In the genomic region with DNA sequence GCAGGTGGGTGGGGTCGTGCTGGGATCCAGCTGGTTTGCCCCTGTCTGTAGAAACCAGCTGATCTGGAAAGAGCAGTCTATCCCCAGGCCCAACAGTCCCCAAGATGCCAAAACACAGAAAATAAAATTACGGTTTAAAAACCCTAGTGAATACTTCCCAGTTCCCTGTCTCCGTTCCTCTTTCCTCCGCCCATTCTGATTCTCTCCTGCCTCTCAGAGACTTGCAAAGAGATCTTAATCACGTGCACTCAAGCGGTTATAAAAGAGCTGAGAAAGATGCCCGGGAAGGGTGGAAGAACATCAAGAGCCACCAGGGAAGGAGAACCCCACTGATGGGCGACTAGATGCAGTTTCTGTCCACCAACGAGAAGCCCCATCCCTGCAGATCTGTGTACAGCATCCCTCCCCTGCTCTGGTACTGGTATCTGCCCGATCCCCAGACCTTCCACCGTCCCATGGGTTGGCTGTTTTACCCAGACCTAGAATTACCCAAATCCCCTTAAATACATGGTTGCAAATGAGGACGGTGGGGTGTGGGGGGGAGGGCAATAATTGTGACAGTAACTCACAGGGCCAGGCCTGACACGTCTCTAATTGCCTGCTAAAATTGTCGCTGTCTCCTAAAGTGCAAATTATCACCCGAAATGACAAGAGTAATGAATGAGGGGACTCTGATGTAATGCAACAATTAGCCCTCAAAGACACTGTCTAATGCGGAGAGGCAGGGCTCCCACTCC, we compare ENCODE assay signal across 14 mouse cellular contexts.
DNase-seq lines count a peak whose midpoint lies in the region; ATAC-seq and TF ChIP-seq lines count a peak whose summit lies in the region.
"Had no signal": no experiment of that assay in that cellular context is flagged by ENCODE, and none has a peak within 500 bp of the region (broad histone marks: within the 10 kb centered on the region; RNA-seq: fewer than 3 reads in every experiment).

No protein-coding gene starts in this region.

- peak overlapping the region; percentile 44; the same call in 1 of the 2 replicates for H3K27ac ChIP-seq in hindbrain, embryonic 13.5 days
- no peak overlapping the region for H3K27ac ChIP-seq in hindbrain, embryonic 11.5 days (ENCODE audit: low read depth, low read length)
- peak overlapping the region; percentile 57 for H3K27ac ChIP-seq in bone marrow macrophage, adult 2 months (ENCODE audit: insufficient read depth, low read depth, low read length)
- H3K27ac ChIP-seq in forebrain, embryonic 12.5 days = peak overlapping the region; percentile 75
- H3K27ac ChIP-seq in midbrain, embryonic 16.5 days (ENCODE audit: low read length) = no peak overlapping the region
- H3K27ac ChIP-seq: embryonic facial prominence, embryonic 13.5 days; liver, embryonic 13.5 days had no signal

- ATAC-seq in hindbrain, embryonic 13.5 days (ENCODE audit: low FRiP score) = 0 out of 2 replicates have a peak, but pooled peaks have one; percentile 25
- ATAC-seq in hindbrain, embryonic 11.5 days (ENCODE audit: low FRiP score) = no peak
- peak; percentile 82 for ATAC-seq in forebrain, embryonic 12.5 days (ENCODE audit: low FRiP score)
- peak; percentile 18; the same call in 1 of the 2 replicates for ATAC-seq in midbrain, embryonic 16.5 days
- ATAC-seq: activated CD4-positive, CD25-positive, alpha-beta regulatory T cell, adult 4 months had no signal

- no peak overlapping the region for H3K4me3 ChIP-seq in hindbrain, embryonic 13.5 days
- H3K4me3 ChIP-seq in hindbrain, embryonic 11.5 days (ENCODE audit: low read depth, low read length) = no peak overlapping the region
- no peak overlapping the region for H3K4me3 ChIP-seq in bone marrow macrophage, adult 2 months (ENCODE audit: insufficient read depth, low read length)
- H3K4me3 ChIP-seq in forebrain, embryonic 12.5 days (replicated peaks) = no peak overlapping the region
- no peak overlapping the region for H3K4me3 ChIP-seq in midbrain, embryonic 16.5 days (ENCODE audit: low read depth, low read length)
- H3K4me3 ChIP-seq: embryonic facial prominence, embryonic 13.5 days; liver, embryonic 13.5 days had no signal

- peaks cover 20% of the 10 kb centered on the region for H3K4me1 ChIP-seq in hindbrain, embryonic 13.5 days (replicated peaks)
- H3K4me1 ChIP-seq in hindbrain, embryonic 11.5 days (replicated peaks; ENCODE audit: control insufficient read depth, insufficient read depth, low read length) = 0 out of 2 replicates have a peak, but pooled peaks cover 2% of the 10 kb centered on the region
- peaks cover 29% of the 10 kb centered on the region for H3K4me1 ChIP-seq in bone marrow macrophage, adult 2 months (ENCODE audit: control insufficient read depth, insufficient read depth, low read length)
- H3K4me1 ChIP-seq in forebrain, embryonic 12.5 days = peaks cover 19% of the 10 kb centered on the region
- H3K4me1 ChIP-seq in midbrain, embryonic 16.5 days (ENCODE audit: control insufficient read depth, insufficient read depth, low read length) = peaks cover 9% of the 10 kb centered on the region
- H3K4me1 ChIP-seq: liver, embryonic 13.5 days had no signal

- no peak for TF ChIP-seq CTCF in bone marrow macrophage, adult 2 months (IDR thresholded peaks at IDR 0.05; ENCODE audit: low read depth, low read length)

- H3K9ac ChIP-seq in hindbrain, embryonic 13.5 days = no peak overlapping the region
- H3K9ac ChIP-seq in hindbrain, embryonic 11.5 days (ENCODE audit: low read depth, low read length) = no peak overlapping the region
- H3K9ac ChIP-seq in forebrain, embryonic 12.5 days = no peak overlapping the region
- H3K9ac ChIP-seq in midbrain, embryonic 16.5 days (ENCODE audit: low read depth, low read length) = no peak overlapping the region
- H3K9ac ChIP-seq: embryonic facial prominence, embryonic 13.5 days; liver, embryonic 13.5 days had no signal

- no peaks in the 10 kb centered on the region for H3K36me3 ChIP-seq in hindbrain, embryonic 13.5 days
- H3K36me3 ChIP-seq in hindbrain, embryonic 11.5 days (ENCODE audit: control insufficient read depth, insufficient read depth, low read length) = no peaks in the 10 kb centered on the region
- H3K36me3 ChIP-seq in forebrain, embryonic 12.5 days (replicated peaks) = no peaks in the 10 kb centered on the region
- H3K36me3 ChIP-seq in midbrain, embryonic 16.5 days (ENCODE audit: control insufficient read depth, insufficient read depth, low read length) = no peaks in the 10 kb centered on the region
- H3K36me3 ChIP-seq: embryonic facial prominence, embryonic 13.5 days; liver, embryonic 13.5 days had no signal

- WGBS in hindbrain, embryonic 13.5 days = 37% methylated on average over 16 of the region's 16 CpGs
- WGBS in hindbrain, embryonic 11.5 days = 50% methylated on average over 16 of the region's 16 CpGs
- WGBS in forebrain, embryonic 12.5 days = 18% methylated on average over 16 of the region's 16 CpGs
- WGBS in midbrain, embryonic 16.5 days = 33% methylated on average over 16 of the region's 16 CpGs

- TF ChIP-seq POLR2A in bone marrow macrophage, adult 2 months (IDR thresholded peaks at IDR 0.05; ENCODE audit: borderline replicate concordance, low read depth, low read length) = no peak

- H3K4me2 ChIP-seq in hindbrain, embryonic 13.5 days = no peak overlapping the region
- H3K4me2 ChIP-seq in hindbrain, embryonic 11.5 days (replicated peaks; ENCODE audit: low read depth, low read length) = no peak overlapping the region
- peak overlapping the region; percentile 19; the same call in 1 of the 2 replicates for H3K4me2 ChIP-seq in forebrain, embryonic 12.5 days
- no peak overlapping the region for H3K4me2 ChIP-seq in midbrain, embryonic 16.5 days (ENCODE audit: low read length)
- H3K4me2 ChIP-seq: embryonic facial prominence, embryonic 13.5 days; liver, embryonic 13.5 days had no signal

- 0 out of 2 replicates have a peak, but pooled peaks cover 4% of the 10 kb centered on the region for H3K9me3 ChIP-seq in hindbrain, embryonic 13.5 days
- H3K9me3 ChIP-seq in hindbrain, embryonic 11.5 days (ENCODE audit: control insufficient read depth, low read length) = no peaks in the 10 kb centered on the region
- no peaks in the 10 kb centered on the region for H3K9me3 ChIP-seq in forebrain, embryonic 12.5 days
- H3K9me3 ChIP-seq in midbrain, embryonic 16.5 days (replicated peaks; ENCODE audit: control insufficient read depth, low read length, poor library complexity, severe bottlenecking) = no peaks in the 10 kb centered on the region
- H3K9me3 ChIP-seq: embryonic facial prominence, embryonic 13.5 days; liver, embryonic 13.5 days had no signal

- peaks cover 9% of the 10 kb centered on the region for H3K27me3 ChIP-seq in hindbrain, embryonic 13.5 days
- H3K27me3 ChIP-seq in hindbrain, embryonic 11.5 days (ENCODE audit: control insufficient read depth, insufficient read depth, low read length) = no peaks in the 10 kb centered on the region
- peaks cover 33% of the 10 kb centered on the region for H3K27me3 ChIP-seq in forebrain, embryonic 12.5 days
- no peaks in the 10 kb centered on the region for H3K27me3 ChIP-seq in midbrain, embryonic 16.5 days (ENCODE audit: control insufficient read depth, insufficient read depth, low read depth, low read length)
- H3K27me3 ChIP-seq: embryonic facial prominence, embryonic 13.5 days; liver, embryonic 13.5 days had no signal

- DNase-seq in hindbrain, embryonic 11.5 days (ENCODE audit: low spot score) = no peak
- no peak for DNase-seq in layer of hippocampus, adult 18-20 months (ENCODE audit: low spot score in 2 of 2)
- no peak for DNase-seq in lung, postnatal 10 days
- DNase-seq: heart, postnatal 36 days; kidney, adult 2 months; liver, embryonic 13.5 days; lung, postnatal 36 days; spleen, adult 18-20 months had no signal

Comparison
In these comparisons a context has a peak if more than half of its experiments do, and no peak if none do; other contexts are left out.
1. H3K27ac ChIP-seq: peak in hindbrain, embryonic 13.5 days (single experiment), bone marrow macrophage, adult 2 months (single experiment) and forebrain, embryonic 12.5 days (single experiment); none in hindbrain, embryonic 11.5 days (single experiment) and midbrain, embryonic 16.5 days (single experiment).